Mouse (Mus musculus) embryo, embryonic 9.5 days (tissue): ENCODE measurements around the gene Acot13.

Source experiments
- DNase-seq: peaks from one replicate; pipeline ENCODE4 v3.0.0-alpha.2; 2017; ENCODE audit errors: extremely low spot score

Acot13 gene

DNA sequence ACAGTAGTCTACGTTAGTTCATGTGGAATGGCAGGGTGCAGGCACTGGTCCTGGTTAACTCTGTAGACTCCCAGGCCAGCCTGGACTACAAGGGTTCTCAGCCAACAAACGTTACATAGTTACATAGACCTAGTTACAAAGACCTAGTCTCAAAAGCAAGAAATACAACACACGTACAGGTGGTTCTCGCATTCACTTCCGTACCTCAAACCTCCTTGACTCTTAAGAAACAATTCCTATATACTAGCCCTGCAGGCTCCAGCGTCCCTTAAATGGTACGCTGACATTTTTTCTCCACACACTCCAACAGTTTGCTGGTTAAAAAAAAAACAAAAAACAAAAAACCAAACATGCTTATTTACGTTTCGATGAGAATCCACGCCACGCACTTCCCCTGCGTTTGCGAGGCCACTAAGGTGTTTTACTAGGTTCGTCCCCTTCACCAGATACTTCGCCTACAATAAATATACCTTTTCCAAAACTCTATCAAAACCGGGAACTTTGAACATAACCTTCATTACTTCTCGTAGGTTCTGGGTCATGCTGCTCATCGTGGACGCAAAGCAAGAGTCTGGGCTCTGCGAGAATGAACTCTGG is 486 bp downstream of the Acot13 start:
- DNase-seq: peak; percentile 11

DNA sequence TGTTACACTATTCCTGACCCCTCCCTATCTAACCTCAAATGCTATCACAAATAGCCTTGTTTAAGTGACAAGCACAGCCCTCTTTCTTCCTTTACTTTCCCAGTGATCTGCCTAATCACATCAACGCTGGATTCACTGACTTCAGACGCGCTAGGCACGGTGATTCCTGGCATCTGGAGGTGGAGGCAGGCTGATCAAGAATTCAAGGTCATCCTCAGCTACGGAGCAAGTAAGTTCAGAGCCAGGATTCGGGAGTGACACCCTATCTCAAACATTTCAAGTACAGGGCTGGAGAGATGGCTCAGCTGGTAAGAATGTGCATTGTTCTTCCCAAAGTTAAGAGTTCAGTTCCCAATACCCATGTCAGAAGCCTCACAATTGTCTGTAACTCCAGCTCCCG is 5.2 kb downstream of the Acot13 start:
- DNase-seq: no peak

DNA sequence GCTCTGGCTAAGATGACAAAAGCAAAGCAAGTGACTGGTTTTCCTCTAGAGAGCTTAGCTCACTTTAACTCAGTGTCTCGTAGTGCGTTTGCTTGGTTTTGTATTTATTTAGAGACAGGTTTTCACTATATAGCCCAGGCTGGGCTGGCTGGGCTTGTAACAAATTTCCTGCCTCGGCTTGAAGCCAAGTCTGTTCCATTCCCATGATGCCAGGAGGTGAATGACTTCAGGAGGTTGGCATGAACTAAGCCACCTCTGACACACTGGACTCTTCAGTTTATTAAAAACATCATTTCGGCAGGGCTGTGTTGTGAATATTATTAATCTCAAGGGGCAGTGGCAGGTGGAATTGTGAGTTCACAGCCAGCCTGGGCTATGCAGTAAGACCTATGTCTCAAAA is 5.8 kb downstream of the Acot13 start:
- DNase-seq: no peak

DNA sequence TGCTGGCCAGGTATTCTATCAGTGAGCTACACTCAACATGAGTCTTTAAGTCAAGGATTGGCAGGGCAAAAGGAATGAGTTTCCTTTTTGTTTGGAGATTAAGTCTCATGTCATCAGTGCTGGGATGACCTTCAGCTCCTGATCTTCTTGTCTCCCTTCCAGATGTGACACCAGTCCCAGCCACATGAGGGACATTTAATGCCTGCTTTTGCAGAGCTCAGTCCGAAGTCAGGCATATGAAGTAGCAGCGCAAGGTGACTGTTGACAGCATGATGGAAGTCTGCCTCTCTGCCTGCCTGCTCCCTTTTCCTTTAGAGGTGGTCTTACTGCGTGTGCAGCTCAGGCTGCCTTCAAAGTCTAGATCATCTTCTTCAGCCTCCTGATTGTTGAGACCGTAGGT is 6.7 kb downstream of the Acot13 start:
- no peak for DNase-seq

DNA sequence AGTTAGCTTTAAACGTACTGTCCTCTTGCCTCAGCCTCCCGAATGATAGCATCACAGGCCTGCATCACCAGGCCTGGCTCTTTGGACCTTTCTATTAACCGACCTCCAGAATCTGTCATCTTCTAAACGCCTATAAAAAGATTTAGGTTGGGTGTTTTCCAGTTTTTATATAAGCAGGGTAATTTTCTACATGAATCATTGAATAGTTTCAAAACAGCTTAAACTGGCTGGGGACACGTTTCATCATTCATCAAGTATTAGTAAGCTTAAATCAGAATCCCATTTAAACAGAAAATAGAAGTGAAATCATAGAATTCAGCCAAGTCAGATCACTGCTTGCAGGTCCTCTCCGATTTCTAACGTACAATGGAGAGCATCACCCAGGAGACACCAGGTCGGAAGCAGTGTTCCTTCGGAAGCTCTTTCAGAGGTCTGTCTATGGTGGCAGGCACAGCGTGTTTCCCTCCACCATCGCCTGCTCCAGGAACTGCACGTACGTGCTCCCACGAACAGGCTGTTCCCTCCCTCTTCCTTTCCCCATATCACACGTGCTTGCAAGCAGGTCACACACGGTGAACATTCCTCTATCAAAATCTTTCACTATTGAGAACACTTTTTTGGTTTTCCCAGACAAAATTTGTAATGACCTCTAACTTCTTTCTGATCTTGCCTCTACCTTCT is 8.5 kb downstream of the Acot13 start:
- no peak for DNase-seq

DNA sequence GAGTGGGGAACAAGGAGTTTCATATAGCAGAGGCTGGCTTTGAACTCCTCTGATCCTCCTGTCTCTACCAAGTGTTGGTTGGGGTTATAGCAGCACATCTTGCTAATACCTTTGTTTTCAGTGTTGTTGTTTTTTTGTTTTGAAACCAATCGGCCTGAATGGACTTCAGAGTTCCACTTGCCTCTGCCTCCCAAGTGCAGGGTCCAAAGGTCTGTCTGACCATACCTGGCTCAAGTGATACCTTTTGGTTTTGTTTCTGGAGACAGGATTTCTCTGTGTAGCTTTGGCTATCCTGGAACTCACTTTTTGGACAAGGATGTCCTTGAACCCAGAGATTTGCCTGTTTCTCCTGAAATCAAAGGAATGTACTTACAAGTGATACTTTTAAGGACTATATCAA is 11.4 kb downstream of the Acot13 start:
- no peak for DNase-seq

DNA sequence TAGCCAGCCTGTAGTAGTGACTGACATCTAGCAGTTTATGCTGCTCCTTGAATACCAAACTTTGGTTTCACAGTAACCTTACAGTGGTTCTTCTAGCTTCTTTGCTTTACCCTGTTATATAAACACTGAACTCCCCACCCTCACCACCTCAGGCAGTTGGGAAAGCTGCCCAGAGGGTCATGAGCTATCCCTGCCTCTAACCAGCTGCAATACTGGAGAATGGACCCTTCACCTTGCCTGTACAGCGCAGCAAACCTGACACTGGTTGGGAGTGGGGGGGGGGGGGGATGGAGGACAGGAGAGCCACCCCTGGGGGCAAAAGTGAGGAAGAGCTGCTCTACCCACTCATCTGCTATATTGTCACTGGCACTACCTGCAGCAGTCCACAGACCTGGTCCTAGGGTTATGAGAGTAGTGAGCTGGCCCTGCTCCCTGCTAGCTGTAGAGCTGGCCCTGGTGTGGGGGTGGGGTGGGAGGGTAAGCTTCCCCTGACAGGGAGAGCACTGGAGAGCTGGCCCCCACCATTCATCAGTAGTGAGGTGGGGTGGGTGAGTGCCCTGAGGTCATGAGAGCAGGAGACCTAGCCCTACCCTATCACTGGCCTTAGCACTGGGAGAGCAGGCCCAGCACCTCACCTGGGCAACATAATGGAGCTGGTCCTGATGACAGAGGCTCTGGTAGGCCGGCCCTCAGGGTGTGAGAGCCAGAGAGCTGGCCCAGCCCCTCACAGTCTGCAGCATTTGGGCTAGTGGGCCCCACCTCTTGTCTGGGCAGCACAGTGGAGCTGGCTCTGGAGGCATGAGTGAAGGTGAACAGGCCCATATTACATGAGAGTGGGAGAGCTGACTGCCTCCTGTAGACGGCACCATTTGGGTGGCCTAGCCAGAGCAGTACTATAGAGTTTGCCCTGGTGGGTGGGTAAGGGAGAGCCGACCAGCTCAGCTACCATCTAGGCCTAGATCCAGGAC is 14.9 kb downstream of the Acot13 start:
- DNase-seq: peak; percentile 20

DNA sequence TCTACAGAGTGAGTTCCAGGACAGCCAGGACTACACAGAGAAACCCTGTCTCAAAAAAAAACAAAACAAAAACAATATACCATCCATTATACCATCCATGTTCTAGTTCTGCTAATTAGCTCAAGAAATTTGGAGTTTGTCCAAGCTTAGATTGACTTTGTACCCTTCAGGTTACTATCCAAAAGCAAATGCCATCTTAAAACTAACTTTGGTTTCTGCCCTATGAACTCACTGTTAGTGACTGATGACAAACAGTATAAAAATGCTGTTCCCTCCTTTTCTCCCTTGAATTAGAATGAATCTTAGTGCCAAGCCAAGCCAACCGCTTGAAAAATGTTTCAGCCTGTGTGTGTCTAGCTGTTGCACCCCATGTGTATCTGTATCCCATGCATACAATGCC is 16.7 kb downstream of the Acot13 start:
- DNase-seq: no peak

DNA sequence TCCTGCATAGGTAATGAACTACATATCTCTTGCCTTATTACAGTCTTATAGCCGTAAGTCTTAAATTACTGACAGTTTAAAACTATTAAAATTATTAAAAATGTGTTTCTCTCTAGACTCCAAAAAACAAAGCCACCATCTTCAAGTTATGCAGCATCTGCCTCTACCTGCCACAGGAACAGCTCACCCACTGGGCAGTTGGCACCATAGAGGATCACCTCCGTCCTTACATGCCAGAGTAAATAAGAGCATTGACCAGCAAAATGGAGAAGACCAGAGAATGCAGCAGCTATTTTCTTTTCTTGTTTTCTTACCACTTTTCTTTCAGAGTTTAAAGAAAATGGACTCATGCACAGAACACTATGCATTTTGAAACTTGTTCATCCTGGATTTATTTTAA is 18.8 kb downstream of the Acot13 start:
- DNase-seq: no peak

DNA sequence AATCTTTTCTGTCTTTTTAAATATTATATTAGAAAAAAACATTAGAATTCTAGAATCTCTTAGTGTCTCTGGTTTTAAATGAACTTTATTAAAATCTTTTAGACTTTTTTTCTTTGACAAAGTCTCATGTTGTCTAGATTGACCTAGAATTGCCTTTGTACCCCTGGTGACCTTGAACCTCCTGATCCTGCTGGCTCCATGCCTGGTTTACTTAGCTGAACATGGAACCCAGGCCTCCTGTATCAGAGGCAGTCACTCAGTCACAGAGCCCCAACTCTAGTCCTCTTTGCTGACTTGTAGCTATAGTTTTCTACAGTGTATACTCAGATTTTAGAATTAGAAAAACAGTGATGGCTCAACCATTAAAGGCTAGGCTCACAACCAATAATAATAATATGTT is 25.3 kb downstream of the Acot13 start:
- no peak for DNase-seq

DNA sequence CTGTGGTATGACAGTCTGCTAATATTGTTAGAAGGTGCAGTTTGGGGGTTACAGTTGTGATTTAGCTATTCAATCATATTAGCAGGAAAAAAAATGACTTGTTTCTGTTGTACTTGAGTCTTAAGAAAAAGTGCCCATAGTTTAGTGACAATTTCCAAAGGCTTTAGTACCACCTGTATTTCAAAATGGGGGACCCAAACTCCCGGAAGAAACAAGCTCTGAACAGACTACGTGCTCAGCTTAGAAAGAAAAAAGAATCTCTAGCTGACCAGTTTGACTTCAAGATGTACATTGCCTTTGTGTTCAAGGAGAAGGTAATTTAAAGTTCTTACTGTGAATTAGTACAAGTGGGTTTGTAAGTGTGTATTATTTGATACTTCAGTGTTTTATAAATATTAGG is 28.1 kb downstream of the Acot13 start:
- DNase-seq: no peak

DNA sequence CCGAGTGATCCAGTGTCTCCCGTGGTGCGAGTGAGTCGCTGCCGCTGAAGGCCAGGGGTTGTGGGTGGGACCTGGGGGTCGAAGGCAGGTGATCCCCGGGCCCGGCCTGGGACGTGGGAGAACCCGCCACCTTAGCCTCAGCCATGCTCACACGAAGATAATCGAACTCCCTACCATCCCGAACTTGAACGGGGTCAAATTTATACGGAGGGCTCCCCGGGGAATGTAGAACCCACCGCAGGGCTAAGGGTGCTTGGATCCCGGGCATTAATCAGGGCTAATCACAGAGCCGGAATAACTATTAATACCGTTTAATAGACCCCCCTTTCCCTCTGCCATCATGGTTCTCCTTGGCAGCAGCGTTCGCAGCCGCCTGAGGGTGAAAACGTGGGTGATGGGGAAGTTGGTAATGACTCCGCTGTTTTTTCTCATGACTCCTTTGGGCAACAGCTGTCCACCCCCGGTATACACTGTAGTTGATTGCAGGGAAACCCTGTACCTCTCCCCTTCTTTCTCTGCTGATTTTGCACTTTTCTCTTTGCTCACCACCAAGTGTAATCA is 29.1 kb downstream of the Acot13 start:
- peak; percentile 30 for DNase-seq

DNA sequence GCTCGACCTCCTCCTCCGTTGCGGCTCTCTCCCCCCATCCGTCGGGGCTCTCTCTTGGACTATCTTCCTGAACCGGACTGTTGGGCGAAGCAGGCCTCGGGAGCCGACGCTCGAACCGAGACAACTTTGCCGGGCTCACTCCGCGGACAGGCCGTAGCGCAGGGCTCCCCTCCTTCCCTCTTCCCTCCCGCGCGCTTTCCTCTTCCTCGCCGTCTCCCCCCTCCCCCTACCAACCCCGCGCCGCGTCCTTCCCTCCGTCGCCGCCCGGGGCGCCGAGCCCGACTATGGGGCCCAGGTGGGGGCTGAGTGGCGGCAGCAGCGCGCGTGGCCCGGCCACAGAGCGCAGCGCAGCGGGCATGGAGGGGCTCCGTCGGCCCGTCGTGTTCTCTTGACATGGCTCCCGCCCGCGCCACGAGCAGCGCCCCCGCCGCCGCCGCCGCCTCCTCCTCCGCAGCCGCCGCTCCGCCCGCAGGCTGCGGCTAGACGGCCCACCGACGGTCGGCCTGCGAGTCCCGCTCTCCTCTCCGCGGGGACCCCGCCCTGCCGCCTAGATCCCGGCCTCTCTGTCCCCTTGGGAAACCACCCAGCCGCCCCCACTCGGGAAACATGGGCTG is 29.9 kb downstream of the Acot13 start, which contains the start of gene BC005537:
TSS of gene BC005537 (plus strand) at position 350 of the 614 bp plus-strand sequence.
- no peak for DNase-seq

DNA sequence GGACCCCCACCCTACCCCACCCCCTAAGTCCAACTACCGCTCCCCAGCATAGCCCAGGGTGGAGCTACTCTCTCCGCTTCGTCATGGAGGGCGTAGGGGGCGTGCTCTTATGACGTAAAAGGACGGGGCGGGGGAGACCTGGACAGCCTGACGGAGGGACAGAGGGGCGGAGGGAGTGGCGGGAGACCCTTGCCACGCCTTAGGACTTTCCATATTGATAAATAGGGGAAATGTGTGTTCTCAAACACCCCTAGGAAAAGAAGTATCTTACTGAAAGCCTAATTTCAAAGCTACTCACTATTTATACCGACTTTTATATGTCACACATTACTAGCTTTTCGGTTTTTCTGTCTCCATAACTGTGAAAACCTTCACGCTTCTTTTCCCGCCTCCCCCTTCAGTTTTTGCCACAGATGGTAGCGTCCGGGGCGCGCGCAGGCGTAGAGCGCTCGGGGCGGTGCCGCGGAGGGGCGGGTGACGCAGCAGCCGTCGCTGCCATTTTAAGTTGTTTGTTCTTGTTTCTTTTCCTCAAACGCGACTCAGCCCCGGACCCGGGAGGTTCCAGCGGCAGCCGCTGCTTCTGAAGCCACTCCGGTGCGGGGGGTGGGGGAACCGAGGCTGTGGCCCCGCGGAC is 30.5 kb downstream of the Acot13 start:
- DNase-seq: peak; percentile 99

DNA sequence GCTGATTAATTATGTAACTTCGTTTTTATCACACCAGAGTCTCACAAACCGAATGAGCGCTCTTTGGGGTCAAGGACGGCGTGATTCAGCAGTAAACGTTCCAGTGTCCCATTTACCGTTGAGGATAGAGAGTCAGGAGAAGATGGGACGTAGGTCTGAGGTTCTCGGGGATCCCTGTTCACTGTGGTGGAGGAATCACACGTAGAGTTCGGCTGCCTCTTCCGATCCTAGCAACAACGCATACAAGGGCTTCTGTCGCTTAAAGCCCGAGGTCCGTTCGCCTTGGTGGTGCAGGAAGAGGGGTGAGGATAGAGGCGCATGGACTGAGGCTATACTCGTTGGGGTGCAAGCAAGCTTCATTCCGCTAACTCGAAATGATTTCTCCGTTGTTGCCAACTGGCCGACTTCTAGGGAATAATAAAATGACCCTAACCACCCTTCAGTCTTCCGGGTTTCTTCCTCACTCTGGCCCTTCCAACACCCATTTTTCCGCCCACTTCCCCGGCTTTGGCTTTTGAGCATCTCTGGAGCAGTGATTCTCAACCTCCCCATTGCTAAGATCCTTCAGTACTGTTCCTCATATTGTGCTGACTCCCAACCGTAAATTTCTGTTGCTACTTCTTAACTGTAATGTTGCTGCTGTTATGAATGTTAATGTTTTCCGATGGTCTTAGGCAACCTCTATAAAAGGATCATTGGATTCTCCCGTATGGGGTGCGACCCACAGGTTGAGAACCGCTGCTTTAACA is 31.2 kb downstream of the Acot13 start:
- peak; percentile 54 for DNase-seq

DNA sequence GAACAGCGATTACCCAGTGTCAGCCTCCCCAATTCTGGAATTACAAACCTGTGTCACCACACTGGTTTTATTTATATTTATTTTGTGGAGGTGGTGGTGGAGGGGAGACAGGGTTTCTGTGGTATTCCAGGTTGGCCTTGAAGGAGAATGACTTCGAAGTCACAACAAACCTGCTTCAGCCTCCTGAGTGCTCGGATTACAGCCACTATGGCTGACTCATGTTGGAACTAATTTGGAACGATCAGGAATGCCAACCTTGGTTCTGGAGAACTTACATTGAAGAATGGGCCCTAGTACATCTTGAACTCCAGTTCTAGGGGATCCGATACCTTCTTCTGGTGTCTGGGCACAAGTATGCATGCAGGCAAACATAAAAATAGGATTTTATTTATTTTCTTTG is 32.0 kb downstream of the Acot13 start:
- no peak for DNase-seq

DNA sequence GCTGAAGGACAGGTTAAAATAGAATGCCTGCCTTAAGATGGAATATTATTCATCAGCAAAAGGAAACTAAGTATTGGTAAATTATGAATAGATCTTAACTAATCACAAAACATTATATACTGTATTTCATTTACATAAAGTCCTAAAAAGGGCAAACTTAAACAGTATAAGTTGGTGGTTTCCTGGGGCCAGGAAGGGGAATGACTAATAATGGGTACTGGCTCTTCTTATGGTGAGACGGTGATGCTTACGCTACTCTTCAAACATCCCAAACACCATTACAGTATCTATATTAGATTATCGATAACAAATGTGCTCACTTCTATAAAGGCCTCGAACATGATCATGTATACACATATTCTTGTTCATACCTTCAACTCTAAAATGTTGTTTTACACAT is 32.7 kb downstream of the Acot13 start:
- no peak for DNase-seq

DNA sequence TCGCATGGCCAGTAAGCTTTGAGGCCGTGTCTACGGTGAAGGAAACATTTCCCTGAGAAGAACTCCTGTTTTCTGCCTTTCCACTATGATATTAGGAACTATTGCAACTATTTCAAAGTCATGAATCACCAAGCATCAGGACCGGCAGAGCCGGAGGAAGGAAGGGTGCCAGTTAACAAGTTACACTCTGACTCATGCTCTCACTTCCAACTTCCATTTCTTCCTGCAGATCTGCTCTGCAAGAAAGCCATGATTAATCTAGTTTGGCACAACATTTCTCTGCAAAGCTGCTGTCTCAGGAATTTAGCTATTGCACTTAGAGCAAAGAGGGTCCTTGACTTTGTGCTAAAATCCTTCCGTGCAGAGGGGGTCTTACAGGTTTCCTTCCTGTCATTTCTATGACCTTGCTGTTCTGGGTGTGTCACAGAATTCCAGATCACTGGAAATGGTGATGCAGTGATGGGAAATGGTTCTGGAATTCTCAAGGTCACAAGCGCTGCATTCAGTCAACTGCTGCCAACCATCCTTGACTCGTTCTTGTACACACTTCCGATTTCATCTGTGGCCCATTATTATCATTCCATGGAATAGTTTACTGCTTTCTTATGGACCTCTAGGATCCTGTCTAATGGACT is 38.8 kb downstream of the Acot13 start:
- no peak for DNase-seq

DNA sequence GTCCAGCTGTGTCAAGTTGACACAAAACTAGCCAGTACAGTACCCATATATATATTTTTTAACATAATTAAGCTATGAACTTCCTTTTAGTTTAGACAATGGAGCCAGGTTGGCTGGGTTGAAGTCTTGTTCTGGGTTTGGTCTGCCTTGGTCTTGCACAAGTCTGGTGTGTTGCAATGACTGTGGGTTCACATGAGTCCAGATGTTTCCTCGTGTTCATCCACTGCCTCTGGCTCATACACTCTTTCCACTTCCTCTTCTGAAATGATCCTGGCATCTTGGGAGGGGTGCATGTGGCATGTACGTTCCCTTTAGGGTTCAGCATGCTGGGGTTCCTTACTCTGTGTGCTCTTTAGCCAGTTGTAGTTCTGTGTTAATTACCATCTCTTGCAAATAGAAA is 40.0 kb downstream of the Acot13 start:
- no peak for DNase-seq

DNA sequence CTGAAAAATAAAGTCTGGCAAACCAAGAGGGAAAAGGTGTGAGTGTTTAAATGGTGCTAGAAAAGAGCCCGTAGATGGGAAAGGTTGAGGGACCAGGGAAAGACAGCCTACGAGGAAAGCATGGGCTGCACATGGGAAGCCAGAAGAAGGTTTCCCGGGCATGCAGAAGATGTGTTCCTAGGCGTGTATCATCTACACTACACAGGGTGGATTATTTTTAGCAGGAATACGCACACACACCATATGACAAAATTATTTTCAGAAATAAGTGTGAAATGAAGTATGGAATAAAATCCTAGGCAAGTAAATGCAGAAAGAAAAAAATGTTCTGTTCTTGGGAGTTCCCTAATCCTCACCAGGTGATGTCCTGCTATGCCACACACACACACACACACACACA is 43.9 kb downstream of the Acot13 start:
- DNase-seq: no peak
